Mouse (Mus musculus) lung, postnatal 0 days (tissue): ENCODE measurements around the gene Akap6.

Experiments used
- CTCF ChIP-seq: IDR thresholded peaks from 2 replicates; pipeline ENCODE4 v1.5.1; 2016; ENCODE audit warnings: antibody characterized with exemption, mild to moderate bottlenecking
- EP300 ChIP-seq: IDR thresholded peaks from 2 replicates; pipeline ENCODE4 v1.6.1; 2016; ENCODE audit warnings: antibody characterized with exemption, mild to moderate bottlenecking, control low read depth

DNA sequence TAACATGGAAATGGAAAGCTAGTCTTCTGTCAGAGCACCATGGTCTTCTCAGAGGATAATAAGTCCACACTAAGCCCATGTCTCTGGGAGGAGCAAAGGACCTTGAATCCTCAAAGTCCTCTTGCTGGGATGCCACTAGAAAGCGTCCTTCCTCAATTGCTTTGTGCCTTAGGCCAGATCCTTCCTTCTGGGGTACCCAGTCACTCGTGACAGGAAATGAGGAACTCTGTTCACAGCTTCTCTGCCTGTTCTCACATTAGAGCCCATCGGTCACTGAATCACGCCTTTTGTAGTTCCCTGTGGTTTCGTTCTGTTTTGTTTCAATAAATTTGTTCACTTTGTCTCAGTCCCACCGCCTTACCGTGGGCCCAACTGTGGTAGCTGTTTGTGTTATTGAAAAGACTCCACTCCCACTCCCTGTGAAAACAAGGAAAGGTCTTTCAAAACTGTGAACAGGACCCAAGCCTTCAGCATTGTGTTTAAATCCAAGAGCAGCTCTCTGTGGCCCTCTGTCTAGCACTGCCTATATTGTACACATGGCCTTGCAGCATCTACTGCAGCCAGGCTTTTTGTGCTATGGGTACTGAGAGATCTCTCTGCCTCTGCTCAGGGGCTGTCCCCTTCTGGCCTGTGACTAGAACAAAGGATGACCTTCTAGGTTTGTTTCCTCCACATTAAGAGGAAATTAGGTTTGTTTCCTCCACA is 151.3 kb downstream of the Akap6 start:
- TF ChIP-seq CTCF = no peak
- no peak for TF ChIP-seq EP300
